Mouse (Mus musculus) bone marrow, adult 2 months (tissue): Measurements from ENCODE around the gene Tex261. TPM values are rescaled to one million over a fixed set of nuclear protein-coding genes. Genes with fewer than 3 reads are reported as not detected.
A peak's percentile ranks its signal among the peaks of the same experiment; 100 is the strongest.

Experiments used
- H3K27ac ChIP-seq: fragments of 200-500 bp; 2 replicates; pipeline ENCODE4 v1.5.1; 2012; ENCODE audit warnings: low read depth, mild to moderate bottlenecking, control low read depth, inconsistent platforms, low read length; ENCODE audit not compliant: control insufficient read depth, poor library complexity, insufficient read depth
- H3K4me1 ChIP-seq: fragments of 200-500 bp; 2 replicates; pipeline ENCODE4 v1.6.1; 2011; ENCODE audit warnings: low read length; ENCODE audit not compliant: control insufficient read depth, insufficient read depth
- H3K4me3 ChIP-seq: fragments of 200-500 bp; replicated peaks from 2 replicates; pipeline ENCODE3; 2011; ENCODE audit warnings: mild to moderate bottlenecking, low read depth, low read length, control low read depth; ENCODE audit not compliant: control insufficient read depth
- CTCF ChIP-seq: fragments of 200-500 bp; IDR thresholded peaks from 2 replicates; pipeline ENCODE4 v1.5.1; 2011; ENCODE audit warnings: low read length, control low read depth; ENCODE audit not compliant: control insufficient read depth, insufficient read depth
- POLR2A ChIP-seq: fragments of 200-500 bp; IDR thresholded peaks from 2 replicates; pipeline ENCODE4 v1.6.1; 2011; ENCODE audit warnings: low read depth, mild to moderate bottlenecking, control low read depth, low read length, borderline replicate concordance; ENCODE audit not compliant: control insufficient read depth
- WGBS: fragments of 180-500 bp; shearing (Covaris S2); methylation state at CpG from one replicate; pipeline ENCODE4 v1.1.7; 2018; 5-methylcytosine and 5-hydroxymethylcytosine counted together
- polyA plus RNA-seq: library from polyadenylated mRNA; stranded (reverse); fragments of >200 nt; gene quantifications from 2 replicates; pipeline ENCODE4 v1.2.4, GENCODE M21; 2011; ENCODE audit warnings: low replicate concordance; ENCODE audit not compliant: missing spikeins, insufficient read depth, insufficient read length

The Tex261 gene
- 23.5 and 30.4 TPM in 2 replicates for polyA plus RNA-seq

- Histone ChIP-seq H3K4me1 (no peaks in the 10 kb centered on the region; the same call in 1 of the 2 replicates), H3K4me3 (peak within 1 kb of the TSS; percentile 86), H3K27ac (peak within 1 kb of the TSS; percentile 79)
- under 1% methylated on average over 30 of the region's 45 CpGs for WGBS
- TF ChIP-seq CTCF (peak; percentile 88), POLR2A (peak; percentile 65; the same call in 1 of the 2 replicates)
Measured at GRCm38 (mm10) chr6:83775638-83776293, at the start of gene Tex261. Gene Tex261, minus strand, starts transcription at chr6:83775813.

GRCm38 (mm10) chr6:83821856-83822255 lies 46.2 kb upstream of the Tex261 start:
- H3K27ac ChIP-seq = no peak overlapping the region
- H3K4me3 ChIP-seq = no peak overlapping the region
- TF ChIP-seq POLR2A (no peak), CTCF (no peak)
- WGBS = 74% methylated on average over 2 of the region's 2 CpGs
- no peaks in the 10 kb centered on the region for H3K4me1 ChIP-seq

- TF ChIP-seq POLR2A = no peak
- no peak for TF ChIP-seq CTCF
- WGBS = 74% methylated on average over 2 of the region's 2 CpGs
- H3K4me3 ChIP-seq = no peak overlapping the region
Measured at GRCm38 (mm10) chr6:83820727-83821515, 45.3 kb upstream of the Tex261 start.

GRCm38 (mm10) chr6:83818996-83819395 lies 43.4 kb upstream of the Tex261 start:
- no peak overlapping the region for H3K4me3 ChIP-seq
- H3K4me1 ChIP-seq = no peaks in the 10 kb centered on the region
- TF ChIP-seq POLR2A (no peak), CTCF (no peak)
- no peak overlapping the region for H3K27ac ChIP-seq
- WGBS = 76% methylated on average over 1 of the region's 1 CpGs

More at GRCm38 (mm10) chr6:83820727-83821515, 45.3 kb upstream of the Tex261 start:
- Histone ChIP-seq H3K4me1 (no peaks in the 10 kb centered on the region), H3K27ac (no peak overlapping the region)

- no peak overlapping the region for H3K27ac ChIP-seq
- no peaks in the 10 kb centered on the region for H3K4me1 ChIP-seq
- H3K4me3 ChIP-seq = no peak overlapping the region
- TF ChIP-seq POLR2A = no peak
- TF ChIP-seq CTCF = no peak
- 87% methylated on average over 3 of the region's 3 CpGs for WGBS
Measured at GRCm38 (mm10) chr6:83815801-83816200, 40.2 kb upstream of the Tex261 start.

- Histone ChIP-seq H3K27ac (no peak overlapping the region), H3K4me3 (no peak overlapping the region), H3K4me1 (no peaks in the 10 kb centered on the region)
- whole genome bisulfite sequencing = 76% methylated on average over 3 of the region's 3 CpGs
- TF ChIP-seq CTCF = no peak
- no peak for TF ChIP-seq POLR2A
Measured at GRCm38 (mm10) chr6:83802846-83803245, 27.2 kb upstream of the Tex261 start.

GRCm38 (mm10) chr6:83802033-83802432 lies 26.4 kb upstream of the Tex261 start:
- WGBS = 84% methylated on average over 5 of the region's 5 CpGs
- no peaks in the 10 kb centered on the region for H3K4me1 ChIP-seq
- H3K27ac ChIP-seq = no peak overlapping the region
- no peak overlapping the region for H3K4me3 ChIP-seq
- no peak for TF ChIP-seq POLR2A
- no peak for TF ChIP-seq CTCF

GRCm38 (mm10) chr6:83796686-83797085 lies 21.1 kb upstream of the Tex261 start:
- H3K4me3 ChIP-seq = no peak overlapping the region
- TF ChIP-seq CTCF (no peak), POLR2A (no peak)
- 72% methylated on average over 3 of the region's 3 CpGs for WGBS
- no peaks in the 10 kb centered on the region; the same call in 1 of the 2 replicates for H3K4me1 ChIP-seq
- no peak overlapping the region for H3K27ac ChIP-seq

GRCm38 (mm10) chr6:83795492-83795900 lies 19.9 kb upstream of the Tex261 start:
- Histone ChIP-seq H3K27ac (peak overlapping the region; percentile 98), H3K4me1 (no peaks in the 10 kb centered on the region; the same call in 1 of the 2 replicates), H3K4me3 (peak overlapping the region; percentile 88)
- WGBS = 2% methylated on average over 13 of the region's 13 CpGs
- TF ChIP-seq POLR2A (no peak), CTCF (no peak)
